Mouse (Mus musculus) G1E (cell line): ENCODE measurements at regions not wholly inside any gene's neighbourhood (a gene's known extent, or its start where the extent isn't known, plus 50 kb on each side); places are given as distances from the start of the nearest gene placed in this dataset.

Experiments used
- CTCF ChIP-seq: IDR thresholded peaks from 2 replicates; pipeline ENCODE4 v1.5.1; 2012; ENCODE audit warnings: low read depth, low read length, inconsistent platforms, mixed read lengths
- TAL1 ChIP-seq: conservative IDR thresholded peaks from 2 replicates; pipeline ENCODE4 v1.6.1; 2012; ENCODE audit warnings: low read depth, low read length, inconsistent platforms, mixed read lengths

DNA sequence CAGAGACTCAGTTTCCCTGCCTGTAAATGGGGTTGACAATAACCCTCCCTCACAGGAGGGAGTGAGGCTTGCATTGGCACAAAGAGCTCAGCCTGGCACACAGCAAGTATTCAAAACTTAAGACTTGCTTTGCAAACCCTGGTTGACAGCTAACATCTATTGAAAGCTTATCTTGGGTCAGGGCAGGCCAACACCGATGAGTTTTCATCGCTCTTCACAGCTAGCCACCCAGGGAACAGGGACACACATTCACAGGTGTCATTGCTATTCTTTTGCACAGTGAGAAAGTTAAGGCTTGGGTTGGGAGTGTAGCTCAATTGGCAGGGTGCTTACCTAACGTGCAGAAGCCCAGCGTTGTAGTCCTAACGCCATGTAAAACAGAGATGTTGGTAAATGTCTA lies 86.5 kb upstream of the Ptpn1 start:
- TF ChIP-seq CTCF: no peak
- TF ChIP-seq TAL1: no peak
